Mouse (Mus musculus): ENCODE measurements at regions not wholly inside any gene's neighbourhood (a gene's known extent, or its start where the extent isn't known, plus 50 kb on each side); places are given as distances from the start of the nearest gene placed in this dataset.

- Histone ChIP-seq H3K27ac (ENCODE audit: low read depth, low read length) (no peak overlapping the region), H3K4me3 (ENCODE audit: low read depth, low read length) (no peak overlapping the region), H3K4me2 (ENCODE audit: low read depth, low read length, severe bottlenecking) (no peak overlapping the region), H3K9me3 (ENCODE audit: control insufficient read depth, low read length) (no peaks in the 10 kb centered on the region), H3K9ac (ENCODE audit: low read length) (no peak overlapping the region), H3K27me3 (ENCODE audit: control insufficient read depth, insufficient read depth, low read length) (no peaks in the 10 kb centered on the region), H3K4me1 (replicated peaks; ENCODE audit: control insufficient read depth, insufficient read depth, low read length) (no peaks in the 10 kb centered on the region), H3K36me3 (ENCODE audit: control insufficient read depth, insufficient read depth, low read length) (no peaks in the 10 kb centered on the region)
- no peak for ATAC-seq (replicated peaks; ENCODE audit: low FRiP score)
- DNase-seq (ENCODE audit: low spot score): no peak
Observed at GRCm38 (mm10) chr5:26338191-26338590, 80.7 kb downstream of the Gm7361 start.

GRCm38 (mm10) chr5:26339266-26339665, 81.8 kb downstream of the Gm7361 start:
- ATAC-seq (replicated peaks; ENCODE audit: low FRiP score): no peak
- WGBS: 76% methylated on average over 1 of the region's 1 CpGs
- no peaks in the 10 kb centered on the region for H3K27me3 ChIP-seq (ENCODE audit: control insufficient read depth, insufficient read depth, low read length)

GRCm38 (mm10) chr5:26355156-26355555, 97.7 kb downstream of the Gm7361 start:
- no peak overlapping the region for H3K27ac ChIP-seq (ENCODE audit: low read depth, low read length)
- WGBS: 93% methylated on average over 10 of the region's 10 CpGs
- no peak overlapping the region for H3K9ac ChIP-seq (ENCODE audit: low read length)
- H3K36me3 ChIP-seq (ENCODE audit: control insufficient read depth, insufficient read depth, low read length): no peaks in the 10 kb centered on the region
- H3K4me1 ChIP-seq (replicated peaks; ENCODE audit: control insufficient read depth, insufficient read depth, low read length): no peaks in the 10 kb centered on the region
- no peaks in the 10 kb centered on the region for H3K9me3 ChIP-seq (ENCODE audit: control insufficient read depth, low read length)
- no peak overlapping the region for H3K4me2 ChIP-seq (ENCODE audit: low read depth, low read length, severe bottlenecking)
- no peak for DNase-seq (ENCODE audit: low spot score)
- H3K27me3 ChIP-seq (ENCODE audit: control insufficient read depth, insufficient read depth, low read length): no peaks in the 10 kb centered on the region
- no peak for ATAC-seq (replicated peaks; ENCODE audit: low FRiP score)
- no peak overlapping the region for H3K4me3 ChIP-seq (ENCODE audit: low read depth, low read length)

More at GRCm38 (mm10) chr5:26339266-26339665, 81.8 kb downstream of the Gm7361 start:
- H3K9me3 ChIP-seq (ENCODE audit: control insufficient read depth, low read length): no peaks in the 10 kb centered on the region
- no peak overlapping the region for H3K9ac ChIP-seq (ENCODE audit: low read length)
- no peaks in the 10 kb centered on the region for H3K4me1 ChIP-seq (replicated peaks; ENCODE audit: control insufficient read depth, insufficient read depth, low read length)
- no peak overlapping the region for H3K4me3 ChIP-seq (ENCODE audit: low read depth, low read length)
- H3K36me3 ChIP-seq (ENCODE audit: control insufficient read depth, insufficient read depth, low read length): no peaks in the 10 kb centered on the region
- no peak overlapping the region for H3K4me2 ChIP-seq (ENCODE audit: low read depth, low read length, severe bottlenecking)
- no peak for DNase-seq (ENCODE audit: low spot score)
- H3K27ac ChIP-seq (ENCODE audit: low read depth, low read length): no peak overlapping the region

GRCm38 (mm10) chr5:26359082-26359481, 101.6 kb downstream of the Gm7361 start:
- ATAC-seq (replicated peaks; ENCODE audit: low FRiP score): no peak
- Histone ChIP-seq H3K27ac (ENCODE audit: low read depth, low read length) (no peak overlapping the region), H3K36me3 (ENCODE audit: control insufficient read depth, insufficient read depth, low read length) (no peaks in the 10 kb centered on the region), H3K4me3 (ENCODE audit: low read depth, low read length) (no peak overlapping the region), H3K9me3 (ENCODE audit: control insufficient read depth, low read length) (no peaks in the 10 kb centered on the region), H3K4me2 (ENCODE audit: low read depth, low read length, severe bottlenecking) (no peak overlapping the region), H3K9ac (ENCODE audit: low read length) (no peak overlapping the region), H3K27me3 (ENCODE audit: control insufficient read depth, insufficient read depth, low read length) (no peaks in the 10 kb centered on the region), H3K4me1 (replicated peaks; ENCODE audit: control insufficient read depth, insufficient read depth, low read length) (no peaks in the 10 kb centered on the region)
- WGBS: 95% methylated on average over 3 of the region's 3 CpGs
- DNase-seq (ENCODE audit: low spot score): no peak

- H3K27ac ChIP-seq (ENCODE audit: low read depth, low read length): no peak overlapping the region
- H3K27me3 ChIP-seq (ENCODE audit: control insufficient read depth, insufficient read depth, low read length): no peaks in the 10 kb centered on the region
- no peak overlapping the region for H3K4me2 ChIP-seq (ENCODE audit: low read depth, low read length, severe bottlenecking)
- H3K36me3 ChIP-seq (ENCODE audit: control insufficient read depth, insufficient read depth, low read length): no peaks in the 10 kb centered on the region
- DNase-seq (ENCODE audit: low spot score) (no peak), ATAC-seq (replicated peaks; ENCODE audit: low FRiP score) (no peak)
- no peak overlapping the region for H3K4me3 ChIP-seq (ENCODE audit: low read depth, low read length)
- H3K4me1 ChIP-seq (replicated peaks; ENCODE audit: control insufficient read depth, insufficient read depth, low read length): no peaks in the 10 kb centered on the region; the same call in 1 of the 2 replicates
- no peak overlapping the region for H3K9ac ChIP-seq (ENCODE audit: low read length)
- WGBS: 49% methylated on average over 10 of the region's 10 CpGs
- H3K9me3 ChIP-seq (ENCODE audit: control insufficient read depth, low read length): no peaks in the 10 kb centered on the region
Observed at GRCm38 (mm10) chr5:26374175-26374984, 116.9 kb downstream of the Gm7361 start.

- Histone ChIP-seq H3K9ac (ENCODE audit: low read length) (no peak overlapping the region), H3K4me2 (ENCODE audit: low read depth, low read length, severe bottlenecking) (no peak overlapping the region), H3K4me3 (ENCODE audit: low read depth, low read length) (no peak overlapping the region), H3K27me3 (ENCODE audit: control insufficient read depth, insufficient read depth, low read length) (no peaks in the 10 kb centered on the region), H3K4me1 (replicated peaks; ENCODE audit: control insufficient read depth, insufficient read depth, low read length) (no peaks in the 10 kb centered on the region), H3K9me3 (ENCODE audit: control insufficient read depth, low read length) (no peaks in the 10 kb centered on the region), H3K36me3 (ENCODE audit: control insufficient read depth, insufficient read depth, low read length) (no peaks in the 10 kb centered on the region), H3K27ac (ENCODE audit: low read depth, low read length) (no peak overlapping the region)
- WGBS: 82% methylated on average over 2 of the region's 2 CpGs
- DNase-seq (ENCODE audit: low spot score) (no peak), ATAC-seq (replicated peaks; ENCODE audit: low FRiP score) (no peak)
Observed at GRCm38 (mm10) chr5:26407088-26407672, 149.7 kb downstream of the Gm7361 start.

- no peaks in the 10 kb centered on the region for H3K27me3 ChIP-seq (ENCODE audit: control insufficient read depth, insufficient read depth, low read length)
- H3K27ac ChIP-seq (ENCODE audit: low read depth, low read length): no peak overlapping the region
- DNase-seq (ENCODE audit: low spot score) (no peak), ATAC-seq (replicated peaks; ENCODE audit: low FRiP score) (no peak)
- H3K9me3 ChIP-seq (ENCODE audit: control insufficient read depth, low read length): no peaks in the 10 kb centered on the region
- WGBS: 35% methylated on average over 1 of the region's 1 CpGs
- H3K4me1 ChIP-seq (replicated peaks; ENCODE audit: control insufficient read depth, insufficient read depth, low read length): no peaks in the 10 kb centered on the region; the same call in 1 of the 2 replicates
- H3K4me3 ChIP-seq (ENCODE audit: low read depth, low read length): no peak overlapping the region
- no peaks in the 10 kb centered on the region for H3K36me3 ChIP-seq (ENCODE audit: control insufficient read depth, insufficient read depth, low read length)
- H3K9ac ChIP-seq (ENCODE audit: low read length): no peak overlapping the region
- H3K4me2 ChIP-seq (ENCODE audit: low read depth, low read length, severe bottlenecking): no peak overlapping the region
Observed at GRCm38 (mm10) chr5:26413185-26413584, 155.7 kb downstream of the Gm7361 start.

- DNase-seq (ENCODE audit: low spot score): no peak
- ATAC-seq (replicated peaks; ENCODE audit: low FRiP score): no peak
- Histone ChIP-seq H3K9me3 (ENCODE audit: control insufficient read depth, low read length) (no peaks in the 10 kb centered on the region), H3K36me3 (ENCODE audit: control insufficient read depth, insufficient read depth, low read length) (no peaks in the 10 kb centered on the region), H3K27me3 (ENCODE audit: control insufficient read depth, insufficient read depth, low read length) (no peaks in the 10 kb centered on the region), H3K27ac (ENCODE audit: low read depth, low read length) (no peak overlapping the region), H3K4me3 (ENCODE audit: low read depth, low read length) (no peak overlapping the region), H3K4me1 (replicated peaks; ENCODE audit: control insufficient read depth, insufficient read depth, low read length) (no peaks in the 10 kb centered on the region), H3K9ac (ENCODE audit: low read length) (no peak overlapping the region), H3K4me2 (ENCODE audit: low read depth, low read length, severe bottlenecking) (no peak overlapping the region)
- WGBS: 82% methylated on average over 4 of the region's 4 CpGs
Observed at GRCm38 (mm10) chr5:26444331-26445200, 187.1 kb downstream of the Gm7361 start.

Measured in forebrain, embryonic 11.5 days (tissue).